Mouse (Mus musculus) left cerebral cortex, adult 18-20 months (tissue): ENCODE results near the gene Ptprq. TPM values are rescaled to one million over a fixed set of nuclear protein-coding genes. Genes with fewer than 3 reads are reported as not detected.
A peak's percentile ranks its signal among the peaks of the same experiment; 100 is the strongest.

Experiments used
- DNase-seq, 2 experiments: peaks; one replicate each; pipeline ENCODE4 v3.0.0; 2021 to 2022; ENCODE audit warnings: low spot score in 2 of 2, mixed read lengths in 1 of 2
- microRNA-seq, 2 experiments: library from miRNA; unstranded; fragments of <30 nt; microRNA quantifications; one replicate each; pipeline ENCODE4 v1.2.0; 2021
- total RNA-seq, 2 experiments: library from RNA; stranded (reverse); gene quantifications; 2 replicates each; pipeline ENCODE4 v1.2.3; 2021

Gene Ptprq
- total RNA-seq, 2 experiments from 2014 or later: 0.07 to 0.12 TPM

DNA sequence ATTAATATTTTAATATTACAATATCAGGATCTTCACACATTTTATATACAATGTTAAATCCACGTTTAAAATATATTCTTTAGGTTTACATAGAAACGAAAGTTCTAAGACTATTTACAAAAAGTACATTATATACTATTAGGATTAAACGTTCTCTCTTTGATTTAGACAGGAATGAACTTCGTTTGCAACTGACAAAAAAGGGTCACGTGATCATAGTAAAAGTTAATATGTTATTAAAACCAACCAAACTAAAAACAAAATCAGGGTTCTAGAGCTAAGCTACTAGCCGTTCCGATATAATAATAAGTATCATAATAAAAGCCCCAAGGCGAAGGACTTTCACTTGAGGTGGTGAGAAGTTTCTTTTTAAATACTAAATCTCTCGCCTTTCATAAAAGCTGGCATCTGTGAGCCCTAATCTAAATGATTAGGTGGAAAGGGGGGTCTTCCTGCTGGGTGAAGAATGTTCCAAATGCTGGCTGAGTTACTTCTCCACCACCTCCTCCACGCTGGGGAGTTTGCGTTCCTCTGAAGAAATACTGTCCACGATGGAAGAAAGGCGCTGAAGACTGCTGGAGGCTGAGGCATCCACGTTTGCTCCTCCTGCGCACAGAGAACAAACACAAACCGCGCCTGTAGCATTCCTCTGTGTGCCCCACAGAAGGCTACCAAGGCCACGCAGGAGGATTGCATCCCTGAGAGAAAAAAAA lies 226.8 kb downstream of the Ptprq start:
- peak in 1 of 2 experiments; percentile 21 for DNase-seq

DNA sequence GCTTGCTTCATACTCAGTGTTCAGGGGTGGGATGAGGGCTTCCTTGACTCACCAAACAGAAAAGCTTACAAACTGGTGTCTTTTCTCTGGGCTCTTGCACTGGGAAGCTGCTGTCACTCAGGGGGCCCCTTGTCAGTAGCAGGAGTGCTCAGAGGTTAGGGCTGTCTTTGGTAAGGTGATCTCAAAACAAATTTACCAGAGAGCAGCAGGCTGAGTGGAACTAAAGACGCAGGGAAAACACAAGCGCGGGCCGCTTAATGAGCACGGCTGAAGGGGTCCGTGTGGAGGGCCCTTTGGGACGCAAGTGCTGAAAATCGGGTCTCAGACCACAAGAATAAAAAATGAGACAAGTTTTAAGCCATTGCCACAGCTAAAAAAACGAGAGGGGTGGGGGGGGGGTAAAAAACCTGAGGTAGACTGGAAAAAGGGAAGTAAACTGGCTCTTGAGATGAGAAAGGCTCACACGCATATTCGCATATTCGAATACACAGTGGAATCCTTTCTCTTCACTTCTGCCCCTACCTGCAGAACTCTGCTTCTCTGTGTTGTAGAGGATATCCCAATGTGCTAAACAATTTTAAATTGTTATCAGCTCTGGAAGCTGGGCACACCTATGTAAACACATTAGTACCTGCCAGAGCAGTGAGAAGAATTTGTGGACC lies 231.1 kb downstream of the Ptprq start:
- DNase-seq: no peak

DNA sequence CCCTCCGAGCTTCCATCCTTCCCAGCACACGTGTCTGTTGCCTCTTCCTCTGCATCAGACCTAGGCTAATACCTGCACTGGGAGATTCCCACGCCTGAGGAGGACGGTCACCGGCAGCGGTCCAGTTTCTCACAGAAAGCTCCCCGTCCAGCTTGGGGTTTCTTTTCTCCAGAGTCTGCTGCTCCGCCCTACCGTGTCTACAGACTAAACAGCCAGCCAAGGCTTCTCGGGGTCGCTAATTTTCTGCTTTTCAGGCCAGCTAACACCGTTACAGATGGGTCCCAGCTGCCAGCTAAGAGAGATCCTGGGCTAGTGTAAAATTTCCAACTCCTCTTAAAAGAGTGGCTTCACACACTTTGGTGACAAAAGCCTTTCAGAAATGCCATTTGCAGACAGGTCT lies 233.1 kb downstream of the Ptprq start:
- no peak for DNase-seq

DNA sequence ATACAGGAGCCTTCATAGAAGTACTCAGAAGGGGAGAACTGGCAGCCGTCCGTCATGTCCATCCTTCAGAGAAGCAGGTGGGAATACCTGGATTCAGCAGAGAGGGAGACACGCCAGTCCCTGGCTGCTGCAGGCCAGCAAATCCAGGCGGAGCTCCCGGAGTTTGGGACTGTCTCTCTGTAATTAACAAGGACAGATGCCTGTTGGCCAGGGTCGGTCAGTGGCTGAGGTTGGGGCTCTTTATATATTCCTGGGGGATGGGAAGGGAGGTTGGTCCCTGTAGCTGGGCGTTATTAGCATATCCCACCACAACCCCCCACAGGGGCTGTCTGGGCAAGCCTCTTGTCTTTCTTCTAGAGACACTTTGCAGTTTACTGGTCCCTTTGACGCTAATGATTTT lies 234.0 kb downstream of the Ptprq start, which contains the start of gene Myf5:
Myf5 (minus strand) TSS at position 265 of the 400 bp plus-strand sequence.
- no peak for DNase-seq

DNA sequence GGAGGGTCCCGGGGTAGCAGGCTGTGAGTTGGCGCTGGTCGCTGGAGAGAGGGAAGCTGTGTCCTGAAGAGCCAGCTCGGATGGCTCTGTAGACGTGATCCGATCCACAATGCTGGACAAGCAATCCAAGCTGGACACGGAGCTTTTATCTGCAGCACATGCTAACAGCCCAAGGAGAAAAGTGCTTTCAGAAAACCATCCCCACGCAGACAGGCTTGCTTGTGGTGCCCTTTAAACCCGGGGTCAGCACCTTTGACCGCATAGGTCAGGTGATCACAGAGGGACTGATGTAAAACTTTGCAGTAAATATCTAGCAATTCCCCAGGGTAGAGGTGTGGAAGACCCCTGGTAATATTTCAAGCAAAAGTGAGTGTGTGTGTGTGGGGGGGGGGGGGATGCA lies 235.8 kb downstream of the Ptprq start:
- DNase-seq: no peak

DNA sequence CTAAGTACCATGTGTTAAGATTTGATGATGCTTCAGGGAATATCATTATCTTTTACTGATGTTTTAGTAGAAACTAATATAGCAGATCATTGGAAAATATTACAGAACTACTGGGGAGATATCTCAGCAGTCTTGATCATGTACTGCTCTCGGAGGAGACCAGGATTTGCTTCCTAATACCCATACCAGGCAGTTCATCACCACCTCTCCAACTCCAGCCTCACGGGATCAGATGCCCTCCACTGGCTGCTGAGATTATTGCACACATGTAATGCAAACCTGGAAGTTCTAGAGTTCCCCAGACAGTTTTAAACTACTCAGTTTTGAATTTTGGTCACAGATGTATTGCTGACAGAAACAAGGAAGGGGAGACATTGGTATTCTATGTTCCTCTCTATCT lies 246.4 kb downstream of the Ptprq start:
- peak in 1 of 2 experiments; percentile 18 for DNase-seq

DNA sequence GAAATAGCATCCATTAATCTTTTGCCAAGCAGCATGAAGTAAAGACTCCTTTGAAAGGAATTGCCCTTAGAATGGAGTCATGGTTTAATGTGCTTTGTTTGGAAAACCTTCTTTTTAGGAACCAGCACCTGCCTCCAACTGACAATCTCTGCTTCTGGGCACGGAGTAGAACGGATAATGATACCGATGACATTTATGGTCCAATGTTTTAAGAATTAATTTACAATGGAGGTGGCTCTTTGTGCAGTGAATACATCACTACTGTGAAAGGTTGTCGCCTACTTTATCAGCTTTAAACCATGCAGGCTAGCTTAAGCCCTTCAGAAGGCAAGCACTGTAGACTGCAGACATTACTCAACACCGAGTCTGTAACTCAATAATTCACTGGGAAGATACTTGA lies 248.1 kb downstream of the Ptprq start:
- no peak for DNase-seq

DNA sequence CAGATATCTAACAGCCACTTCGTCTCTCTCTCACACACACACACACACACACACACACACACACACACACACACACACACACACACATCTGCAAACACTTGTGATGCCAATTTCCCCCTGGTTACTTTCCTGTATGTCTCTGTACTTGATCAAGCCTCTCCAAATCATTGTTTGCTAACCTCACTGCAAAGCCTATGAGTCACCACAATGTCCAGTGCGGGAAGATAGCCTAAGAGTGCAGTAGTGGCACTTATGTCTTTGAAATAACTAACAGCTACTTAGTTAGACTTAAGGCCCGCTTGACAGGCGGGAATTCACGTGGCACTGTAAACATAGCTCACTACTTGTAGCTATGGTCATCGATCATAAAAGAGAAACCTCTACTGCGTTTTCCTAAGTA lies 252.0 kb downstream of the Ptprq start:
- DNase-seq: no peak

Small RNA genes within 50 kb of the gene (microRNA-seq; reads per million reads assigned to microRNA genes)
- 0 reads per million in 2 experiments for gene Gm44403

Other genes with a start within 250 kb of the Ptprq start
- not detected for gene Myf5, start 233.9 kb downstream of the Ptprq start, total RNA-seq
- not detected for gene Myf6, start 225.3 kb downstream of the Ptprq start, total RNA-seq
- gene Otogl, start 192.1 kb upstream of the Ptprq start, total RNA-seq: under 1 TPM; 0.09 to 0.16 TPM